Mouse (Mus musculus): ENCODE measurements around the gene Sacm1l.

Sacm1l gene

GRCm38 (mm10) chr9:123529392-123530157 lies at the start of gene Sacm1l:
TSS of gene Sacm1l (plus strand) at chr9:123529759.
- TF ChIP-seq GATA4 (IDR thresholded peaks at IDR 0.05; ENCODE audit: insufficient replicate concordance, low read length) = peak; percentile 50; the same call in 1 of the 2 replicates

GRCm38 (mm10) chr9:123479876-123480252 lies 49.7 kb upstream of the Sacm1l start:
- TF ChIP-seq GATA4 (IDR thresholded peaks at IDR 0.05; ENCODE audit: insufficient replicate concordance, low read length) = no peak

GRCm38 (mm10) chr9:123480253-123480921 lies 49.2 kb upstream of the Sacm1l start:
- TF ChIP-seq GATA4 (IDR thresholded peaks at IDR 0.05; ENCODE audit: insufficient replicate concordance, low read length) = no peak

GRCm38 (mm10) chr9:123481136-123481535 lies 48.4 kb upstream of the Sacm1l start:
- no peak for TF ChIP-seq GATA4 (IDR thresholded peaks at IDR 0.05; ENCODE audit: insufficient replicate concordance, low read length)

GRCm38 (mm10) chr9:123483598-123483997 lies 46.0 kb upstream of the Sacm1l start:
- TF ChIP-seq GATA4 (IDR thresholded peaks at IDR 0.05; ENCODE audit: insufficient replicate concordance, low read length) = no peak

- TF ChIP-seq GATA4 (IDR thresholded peaks at IDR 0.05; ENCODE audit: insufficient replicate concordance, low read length) = no peak
These were observed 44.7 kb upstream of the Sacm1l start for GRCm38 (mm10) chr9:123484830-123485229.

- TF ChIP-seq GATA4 (IDR thresholded peaks at IDR 0.05; ENCODE audit: insufficient replicate concordance, low read length) = no peak
These were observed 44.0 kb upstream of the Sacm1l start for GRCm38 (mm10) chr9:123485561-123485960.

GRCm38 (mm10) chr9:123486635-123487034 lies 42.9 kb upstream of the Sacm1l start:
- peak; percentile 19; the same call in 1 of the 2 replicates for TF ChIP-seq GATA4 (IDR thresholded peaks at IDR 0.05; ENCODE audit: insufficient replicate concordance, low read length)

- TF ChIP-seq GATA4 (IDR thresholded peaks at IDR 0.05; ENCODE audit: insufficient replicate concordance, low read length) = no peak
These were observed 40.5 kb upstream of the Sacm1l start for GRCm38 (mm10) chr9:123489073-123489472.

- TF ChIP-seq GATA4 (IDR thresholded peaks at IDR 0.05; ENCODE audit: insufficient replicate concordance, low read length) = no peak
These were observed 39.7 kb upstream of the Sacm1l start for GRCm38 (mm10) chr9:123489727-123490343.

- no peak for TF ChIP-seq GATA4 (IDR thresholded peaks at IDR 0.05; ENCODE audit: insufficient replicate concordance, low read length)
These were observed 38.6 kb upstream of the Sacm1l start for GRCm38 (mm10) chr9:123490930-123491329.

- no peak for TF ChIP-seq GATA4 (IDR thresholded peaks at IDR 0.05; ENCODE audit: insufficient replicate concordance, low read length)
These were observed 37.5 kb upstream of the Sacm1l start for GRCm38 (mm10) chr9:123491917-123492585.

- TF ChIP-seq GATA4 (IDR thresholded peaks at IDR 0.05; ENCODE audit: insufficient replicate concordance, low read length) = no peak
These were observed 32.9 kb upstream of the Sacm1l start for GRCm38 (mm10) chr9:123496665-123497064.

- no peak for TF ChIP-seq GATA4 (IDR thresholded peaks at IDR 0.05; ENCODE audit: insufficient replicate concordance, low read length)
These were observed 31.7 kb upstream of the Sacm1l start for GRCm38 (mm10) chr9:123497906-123498305.

GRCm38 (mm10) chr9:123500480-123500879 lies 29.1 kb upstream of the Sacm1l start:
- TF ChIP-seq GATA4 (IDR thresholded peaks at IDR 0.05; ENCODE audit: insufficient replicate concordance, low read length) = no peak
